Mouse (Mus musculus) lung, adult 18-20 months (tissue): ENCODE measurements around the gene Trappc6a.

ENCODE experiments used
- DNase-seq, 2 experiments: peaks; one replicate each; pipeline ENCODE4 v3.0.0; 2022; ENCODE audit warnings: mixed read lengths in 2 of 2

Gene Trappc6a

DNA sequence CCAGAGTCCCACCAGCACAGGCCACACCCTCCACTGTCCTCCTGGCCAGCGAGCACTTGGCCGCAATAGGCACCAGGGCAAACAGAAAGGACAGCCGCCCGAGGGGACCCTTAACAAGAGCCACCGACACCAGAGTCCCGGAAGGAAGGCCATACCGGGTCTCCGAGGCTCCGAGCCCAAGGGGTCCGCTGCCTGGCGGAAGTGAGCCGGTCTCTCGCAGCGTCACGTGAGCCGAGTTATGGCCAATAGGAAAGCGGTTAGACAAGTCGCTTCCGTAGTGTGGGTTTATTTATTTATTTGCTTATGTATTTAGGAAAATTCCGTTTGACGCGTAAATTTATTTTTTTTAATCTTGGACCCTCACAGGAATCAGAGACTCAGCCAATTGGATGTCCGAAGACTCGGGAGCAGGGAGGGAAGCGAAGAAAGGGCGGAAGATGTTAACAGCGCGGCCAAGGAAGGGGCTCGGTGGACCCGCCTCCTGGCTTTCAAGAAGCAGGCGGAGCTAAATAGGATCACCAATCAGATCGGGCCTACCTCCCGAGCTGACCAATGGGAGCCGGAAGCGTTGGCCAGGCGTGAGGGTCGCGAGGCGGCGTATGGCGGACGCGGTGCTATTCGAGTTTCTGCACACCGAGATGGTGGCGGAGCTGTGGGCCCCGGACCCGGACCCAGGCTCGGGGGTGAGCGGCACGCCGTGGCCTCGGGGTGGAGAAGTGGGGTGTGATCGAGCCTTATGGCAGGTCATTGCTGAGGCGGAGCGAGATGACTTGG, at the start of gene Trappc6a, which contains the start of gene Bloc1s3:
Gene Trappc6a (plus strand): TSS at position 246 of the 774 bp plus-strand sequence.
Gene Bloc1s3 (minus strand): TSS at position 218 of the 774 bp plus-strand sequence.
- peak; percentile 93 to 94 for DNase-seq

- DNase-seq, result peak; percentile 80 to 81
Measured at GRCm38 (mm10) chr7:19458591-19459111, 49.5 kb upstream of the Trappc6a start, which contains the start of gene Mark4. Gene Mark4 (minus strand): TSS chr7:19458821.

- no peak for DNase-seq
Measured at GRCm38 (mm10) chr7:19459144-19459870, 48.9 kb upstream of the Trappc6a start.

DNA sequence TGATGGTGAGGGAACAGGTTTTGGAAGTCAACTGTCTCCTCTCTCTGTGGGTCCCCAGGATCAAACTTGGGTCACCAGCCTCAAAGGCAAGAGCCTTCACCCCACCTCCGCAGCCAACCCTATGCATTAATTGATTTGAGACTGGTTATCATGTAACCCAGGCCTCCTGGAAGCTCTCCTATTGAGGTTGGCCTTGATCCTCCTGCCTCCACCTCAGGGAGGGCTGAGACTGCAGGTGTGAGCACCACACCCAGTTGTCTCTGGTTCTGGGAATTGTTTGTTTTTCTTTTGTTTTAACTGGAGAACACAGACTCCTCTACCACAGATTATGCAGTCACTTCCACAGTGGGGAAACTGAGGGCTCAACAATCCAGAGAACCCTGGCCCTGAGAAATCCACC, 47.7 kb upstream of the Trappc6a start:
- no peak for DNase-seq

DNA sequence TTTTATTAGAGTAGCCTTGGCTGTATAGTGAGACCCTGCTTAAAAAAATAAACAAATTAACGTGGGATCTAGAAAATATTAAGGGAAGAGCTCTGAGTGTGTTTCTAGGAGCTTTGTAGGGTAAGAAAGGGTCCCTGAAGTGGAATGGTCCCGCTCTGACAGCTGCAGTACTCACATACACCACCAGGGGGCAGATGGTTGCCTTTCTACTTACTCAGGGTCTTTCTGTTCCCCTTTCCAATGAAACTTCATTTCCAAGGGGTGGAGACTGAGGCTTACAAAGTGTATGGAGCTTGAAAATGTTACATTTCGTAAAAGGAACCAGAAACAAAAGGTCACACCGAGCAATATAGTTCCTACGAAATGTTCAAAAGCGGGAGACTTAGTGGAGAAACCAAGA, 46.7 kb upstream of the Trappc6a start:
- DNase-seq, result peak; percentile 69 to 73

GRCm38 (mm10) chr7:19462443-19462842, 45.8 kb upstream of the Trappc6a start:
- DNase-seq, result no peak

GRCm38 (mm10) chr7:19462884-19463381, 45.3 kb upstream of the Trappc6a start, which contains the start of gene Exoc3l2:
Gene Exoc3l2 (plus strand): TSS chr7:19463331.
- DNase-seq, result no peak

DNA sequence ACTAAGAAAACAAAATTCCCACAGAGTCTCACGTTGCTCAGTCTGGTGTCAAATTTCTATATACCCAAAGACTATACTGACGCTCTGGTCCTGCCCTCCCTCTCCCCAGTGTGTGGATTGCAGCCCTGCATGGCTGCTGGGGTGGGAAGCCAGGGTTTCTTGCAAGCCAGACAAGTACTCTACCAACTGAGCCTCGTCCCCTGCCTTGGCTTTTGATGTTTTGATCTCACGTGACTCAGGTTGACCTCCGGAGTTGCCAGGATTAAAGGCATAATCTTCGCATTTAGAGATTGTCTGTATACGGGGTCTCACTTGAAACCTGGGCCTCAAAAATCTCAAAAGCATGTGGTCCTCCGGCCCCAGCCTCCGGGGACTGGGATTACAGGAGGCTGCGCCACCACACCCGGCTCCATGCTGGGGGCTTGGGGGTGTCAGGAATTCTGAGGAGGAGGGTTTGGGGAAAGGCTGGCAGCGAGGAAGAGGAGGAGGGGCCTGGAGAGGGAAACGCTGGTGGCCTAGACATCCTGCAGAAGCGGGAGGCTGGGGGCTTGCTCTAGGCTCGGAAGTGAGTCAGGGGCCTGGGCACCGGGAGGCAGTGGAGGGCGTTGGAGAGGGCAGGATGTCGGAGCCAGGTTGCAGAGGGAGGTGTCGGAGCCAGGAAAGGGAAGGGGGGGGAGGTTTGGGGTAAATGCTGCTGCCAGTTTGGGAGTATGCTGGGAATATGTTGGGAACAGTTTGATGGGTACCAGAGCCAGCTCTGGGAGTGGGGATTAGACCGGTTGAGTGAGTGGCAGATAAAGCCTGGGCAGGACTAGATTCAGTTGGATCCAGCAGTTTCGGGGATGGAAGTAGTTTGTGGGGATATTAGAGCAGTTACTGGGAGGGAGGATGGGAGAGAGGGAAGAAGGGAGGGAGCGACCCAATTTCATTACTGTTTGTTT, 43.6 kb upstream of the Trappc6a start:
- DNase-seq, result no peak

GRCm38 (mm10) chr7:19466602-19467145, 41.5 kb upstream of the Trappc6a start:
- no peak for DNase-seq

DNA sequence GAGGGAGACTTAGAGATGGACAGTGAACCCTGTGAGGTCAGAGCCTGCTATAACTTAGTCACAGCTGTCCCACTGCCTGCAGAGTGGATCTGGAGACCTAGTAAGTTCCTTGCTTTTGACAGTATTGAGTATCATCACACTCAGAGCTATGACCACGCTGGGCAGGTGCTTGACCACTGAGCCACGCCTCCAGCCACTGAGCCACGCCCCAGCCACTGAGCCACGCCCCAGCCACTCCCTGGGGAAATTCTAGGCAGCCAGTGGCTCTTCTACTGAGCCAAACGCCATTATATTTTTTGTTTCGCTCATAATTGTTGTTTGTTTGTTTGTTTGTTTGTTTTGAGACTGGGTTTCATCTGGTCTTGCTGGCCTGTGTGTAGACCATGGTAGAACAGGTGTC, 40.6 kb upstream of the Trappc6a start:
- no peak for DNase-seq

DNA sequence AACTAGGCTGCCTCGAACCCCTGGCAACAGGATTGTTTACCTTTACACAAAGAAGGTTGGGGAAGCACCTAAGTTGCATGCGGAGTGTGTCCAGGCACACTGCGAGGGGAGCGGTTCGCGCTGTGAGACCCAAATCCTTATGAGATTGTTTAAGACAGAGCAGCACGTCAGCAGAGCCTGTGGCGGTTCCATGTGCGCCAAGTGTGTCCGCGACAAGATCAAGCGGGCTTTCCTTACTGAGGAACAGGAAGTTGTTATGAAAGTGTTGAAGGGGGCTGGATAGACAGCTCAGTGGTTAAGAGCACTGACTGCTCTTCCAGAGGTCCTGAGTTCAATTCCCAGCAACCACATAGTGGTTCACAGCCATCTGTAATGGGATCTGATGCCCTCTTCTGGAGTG, 39.9 kb upstream of the Trappc6a start:
- DNase-seq, result no peak

DNA sequence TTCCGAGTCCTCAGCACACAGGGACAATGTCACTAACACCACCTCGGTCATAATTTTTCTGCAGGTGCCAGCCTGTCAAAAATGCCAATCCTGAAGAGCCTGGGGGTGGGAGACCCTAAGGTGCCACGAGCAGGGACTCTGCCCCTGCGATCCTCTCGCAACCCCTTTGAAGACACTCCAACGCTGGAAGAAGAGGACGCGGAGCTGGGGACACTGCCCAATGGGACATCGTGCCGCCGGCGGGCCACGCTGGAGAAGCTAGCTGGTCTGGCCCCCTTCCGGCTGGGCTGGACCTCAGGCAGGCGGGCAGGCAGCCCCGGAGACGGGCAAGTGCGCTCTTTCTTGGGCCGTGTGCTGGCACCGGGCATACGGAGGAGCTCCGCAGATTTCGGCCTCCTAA, 38.8 kb upstream of the Trappc6a start:
- no peak for DNase-seq

DNA sequence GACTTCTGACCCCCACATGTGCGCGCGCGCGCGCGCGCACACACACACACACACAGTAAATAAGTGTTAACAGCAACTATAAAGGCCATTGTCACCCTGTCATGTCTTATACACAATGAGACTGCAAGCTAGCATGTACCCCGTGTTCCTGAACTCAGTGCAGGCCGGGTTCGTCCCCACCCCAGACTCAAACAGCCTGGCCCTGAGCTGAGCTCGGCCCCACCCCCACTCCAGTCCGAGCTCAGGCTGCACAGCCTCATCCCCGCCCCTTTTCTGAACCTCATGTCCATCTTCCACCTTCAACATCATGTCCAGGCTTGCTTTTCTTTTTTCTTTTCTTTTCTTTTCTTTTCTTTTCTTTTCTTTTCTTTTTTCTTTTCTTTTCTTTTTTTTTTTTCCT, 37.9 kb upstream of the Trappc6a start:
- DNase-seq, result no peak

DNA sequence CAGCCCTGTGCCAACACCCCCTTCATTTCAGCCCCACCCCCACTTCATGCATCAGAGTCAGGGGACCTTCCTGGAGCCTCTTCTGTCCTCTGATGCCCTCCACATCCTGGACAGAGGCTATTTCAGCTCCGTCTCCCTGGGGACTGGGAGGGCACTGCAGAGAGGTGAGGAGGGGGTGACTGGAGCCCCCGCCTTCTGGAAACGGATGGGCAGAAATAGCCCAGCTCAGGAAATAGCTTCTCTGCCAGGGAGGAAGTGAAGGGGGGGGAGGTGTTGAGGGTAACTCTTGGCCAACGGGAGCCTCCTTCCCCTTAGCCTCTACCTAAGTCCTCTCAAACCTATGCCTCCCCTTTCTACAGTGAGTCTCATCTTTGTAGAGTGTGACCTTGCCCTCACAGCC, 35.8 kb upstream of the Trappc6a start:
- peak in 1 of 2 experiments; percentile 46 for DNase-seq

- peak; percentile 57 to 67 for DNase-seq
Measured at GRCm38 (mm10) chr7:19473875-19474443, 34.2 kb upstream of the Trappc6a start.

DNA sequence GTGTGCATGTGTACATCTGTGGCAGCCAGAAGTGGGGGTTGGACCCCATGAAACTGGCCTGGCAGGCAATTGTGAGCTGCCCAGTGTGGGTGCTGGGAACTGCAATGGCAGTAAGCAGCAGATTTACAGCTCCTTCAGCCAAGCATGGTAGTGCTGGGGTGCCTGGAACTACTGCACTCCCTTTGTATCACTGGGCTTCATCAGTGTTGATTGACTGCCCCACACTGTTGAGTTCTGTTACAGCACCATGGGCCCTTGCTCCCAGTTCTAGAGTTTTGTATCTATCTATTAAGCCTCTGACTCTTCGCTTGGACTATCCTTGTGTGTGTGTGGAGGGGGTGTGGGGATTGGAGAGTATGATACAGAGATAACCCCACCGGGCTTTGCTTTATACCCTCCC, 31.1 kb upstream of the Trappc6a start:
- DNase-seq, result no peak

GRCm38 (mm10) chr7:19477624-19478384, 30.4 kb upstream of the Trappc6a start:
- DNase-seq, result no peak

- no peak for DNase-seq
Measured at GRCm38 (mm10) chr7:19483281-19483680, 24.9 kb upstream of the Trappc6a start.

DNA sequence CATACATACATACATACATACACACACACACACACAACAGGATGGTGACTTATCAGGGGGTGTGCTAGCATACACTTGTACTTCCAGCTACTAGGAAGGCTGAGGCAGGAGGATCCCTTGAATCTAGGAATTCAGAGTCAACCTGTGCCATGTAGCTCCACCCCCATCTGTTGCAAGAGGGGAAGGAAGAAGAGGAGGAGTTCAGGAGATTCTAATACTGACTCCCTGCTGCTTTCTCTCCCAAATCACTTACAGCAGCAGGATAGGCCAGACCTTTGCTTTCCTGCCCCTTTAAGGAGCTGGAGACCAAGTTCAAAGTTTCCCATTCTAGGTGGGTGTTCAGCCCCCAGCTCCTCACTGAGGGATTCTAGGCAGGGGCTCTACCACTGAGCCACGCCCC, 22.7 kb upstream of the Trappc6a start:
- no peak for DNase-seq

DNA sequence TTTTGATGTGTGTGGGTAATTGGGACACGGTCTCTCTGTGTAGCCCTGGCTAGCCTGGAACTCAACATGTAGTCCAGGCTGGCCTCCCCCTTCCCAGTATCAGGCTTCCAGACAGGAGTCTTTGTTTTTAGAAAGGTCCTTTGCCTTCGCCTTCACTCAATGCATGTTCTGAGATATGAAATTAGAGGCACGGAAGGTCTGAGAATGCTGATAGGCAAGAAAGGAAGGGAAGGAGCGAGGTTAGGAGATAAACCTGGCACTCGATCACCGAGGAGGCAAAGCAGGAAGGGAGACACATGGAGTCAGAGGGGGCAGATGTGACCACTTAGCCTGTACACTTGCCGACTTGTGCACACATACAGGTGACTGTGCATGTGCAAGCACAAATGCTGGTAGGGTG, 21.6 kb upstream of the Trappc6a start:
- no peak for DNase-seq

DNA sequence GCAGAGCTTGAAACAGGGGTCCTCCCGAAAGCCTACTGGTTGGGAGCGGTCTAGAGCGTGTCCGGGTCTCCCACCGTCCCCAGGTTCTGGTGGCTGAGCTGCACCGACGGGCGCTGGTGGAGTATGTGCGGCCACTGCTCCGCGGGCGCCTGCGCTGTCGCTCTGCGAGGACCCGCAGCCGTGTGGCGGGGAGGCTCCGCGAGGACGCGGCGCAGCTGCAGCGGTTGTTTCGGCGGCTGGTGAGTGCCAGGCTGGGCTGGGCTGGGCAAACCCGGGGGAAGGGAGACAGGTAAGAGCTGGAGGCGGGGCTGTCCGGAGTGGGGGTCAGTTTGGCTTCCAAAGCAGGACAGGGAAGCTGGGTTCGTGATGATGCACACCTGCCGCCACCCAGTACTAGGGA, 18.7 kb upstream of the Trappc6a start:
- no peak for DNase-seq
